Mouse (Mus musculus): ENCODE results near the gene Nsf. TPM values are rescaled to one million over a fixed set of nuclear protein-coding genes. Genes with fewer than 3 reads are reported as not detected.
"Not testable (repeated sequence)": the region's sequence is repeated elsewhere in the genome, so short reads cannot be mapped to it uniquely, and the experiment has no call there.

Nsf gene
- polyA plus RNA-seq, 1 experiment = 131 TPM

DNA sequence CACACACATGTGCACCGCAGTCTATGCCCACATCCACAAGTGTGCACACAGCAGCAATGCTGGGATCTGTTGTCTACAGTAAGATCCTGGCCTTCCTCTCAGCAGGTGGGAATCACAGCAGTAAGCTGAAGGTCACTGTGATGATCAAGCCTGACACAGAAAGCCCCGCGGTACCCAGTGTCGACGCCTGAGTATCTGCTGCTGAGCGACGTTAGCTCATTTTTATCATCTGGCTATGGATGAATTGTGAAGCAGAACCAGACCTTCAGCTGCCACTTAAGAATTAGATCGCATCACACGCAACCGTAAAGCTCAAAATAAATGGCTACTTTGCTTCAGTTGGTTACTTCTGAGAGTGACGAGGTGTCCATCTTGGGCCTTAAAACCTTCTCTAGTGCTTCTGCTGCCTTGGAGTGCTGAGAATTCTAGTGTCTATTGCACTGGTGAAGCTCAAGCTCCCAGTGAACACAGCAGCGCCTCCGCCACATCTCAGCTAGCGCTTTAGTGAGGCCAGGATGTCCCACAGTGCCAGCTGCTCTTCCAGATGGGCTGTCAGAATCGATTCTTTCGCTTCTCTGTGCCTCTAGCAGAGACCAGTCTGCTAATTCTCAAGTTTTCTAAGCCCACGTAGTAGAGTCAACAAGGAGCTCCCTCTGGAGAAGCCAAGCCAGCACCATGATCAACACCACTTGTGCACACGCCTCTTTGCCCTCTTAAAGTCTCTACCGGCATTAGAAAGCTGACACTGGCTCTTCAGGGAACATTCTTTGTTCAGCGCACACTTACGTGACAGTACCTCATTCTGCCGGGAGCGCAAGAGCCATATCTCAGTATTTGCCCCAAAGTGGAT is 63.3 kb downstream of the Nsf start:
- DNase-seq (ENCODE audit: low read depth) = peak; percentile 56

GRCm38 (mm10) chr11:103887724-103888410 is 66.0 kb downstream of the Nsf start:
- no peak for TF ChIP-seq POLR2A (IDR thresholded peaks at IDR 0.05; ENCODE audit: borderline replicate concordance, extremely low read depth, insufficient read depth, insufficient read length, poor library complexity, severe bottlenecking)
- no peak for TF ChIP-seq CTCF (IDR thresholded peaks at IDR 0.05; ENCODE audit: borderline replicate concordance, extremely low read depth, insufficient read depth, insufficient read length)
- DNase-seq (ENCODE audit: low read depth) = no peak

More for the DNA sequence above, 63.3 kb downstream of the Nsf start:
- TF ChIP-seq CTCF (IDR thresholded peaks at IDR 0.05; ENCODE audit: borderline replicate concordance, extremely low read depth, insufficient read depth, insufficient read length) (no peak), POLR2A (IDR thresholded peaks at IDR 0.05; ENCODE audit: borderline replicate concordance, extremely low read depth, insufficient read depth, insufficient read length, poor library complexity, severe bottlenecking) (no peak)

- TF ChIP-seq CTCF (IDR thresholded peaks at IDR 0.05; ENCODE audit: borderline replicate concordance, extremely low read depth, insufficient read depth, insufficient read length) (no peak), POLR2A (IDR thresholded peaks at IDR 0.05; ENCODE audit: borderline replicate concordance, extremely low read depth, insufficient read depth, insufficient read length, poor library complexity, severe bottlenecking) (no peak)
- peak; percentile 85 for DNase-seq (ENCODE audit: low read depth)
These were observed 69.0 kb downstream of the Nsf start for GRCm38 (mm10) chr11:103884749-103885383.

- no peak for DNase-seq (ENCODE audit: low read depth)
- TF ChIP-seq POLR2A (IDR thresholded peaks at IDR 0.05; ENCODE audit: borderline replicate concordance, extremely low read depth, insufficient read depth, insufficient read length, poor library complexity, severe bottlenecking) (no peak), CTCF (IDR thresholded peaks at IDR 0.05; ENCODE audit: borderline replicate concordance, extremely low read depth, insufficient read depth, insufficient read length) (no peak)
These were observed 70.1 kb downstream of the Nsf start for GRCm38 (mm10) chr11:103883793-103884192.

GRCm38 (mm10) chr11:103879476-103879875 is 74.4 kb downstream of the Nsf start:
- DNase-seq (ENCODE audit: low read depth) = not testable (repeated sequence)

GRCm38 (mm10) chr11:103878441-103878840 is 75.4 kb downstream of the Nsf start:
- TF ChIP-seq POLR2A (IDR thresholded peaks at IDR 0.05; ENCODE audit: borderline replicate concordance, extremely low read depth, insufficient read depth, insufficient read length, poor library complexity, severe bottlenecking) (no peak), CTCF (IDR thresholded peaks at IDR 0.05; ENCODE audit: borderline replicate concordance, extremely low read depth, insufficient read depth, insufficient read length) (no peak)
- no peak for DNase-seq (ENCODE audit: low read depth)

DNA sequence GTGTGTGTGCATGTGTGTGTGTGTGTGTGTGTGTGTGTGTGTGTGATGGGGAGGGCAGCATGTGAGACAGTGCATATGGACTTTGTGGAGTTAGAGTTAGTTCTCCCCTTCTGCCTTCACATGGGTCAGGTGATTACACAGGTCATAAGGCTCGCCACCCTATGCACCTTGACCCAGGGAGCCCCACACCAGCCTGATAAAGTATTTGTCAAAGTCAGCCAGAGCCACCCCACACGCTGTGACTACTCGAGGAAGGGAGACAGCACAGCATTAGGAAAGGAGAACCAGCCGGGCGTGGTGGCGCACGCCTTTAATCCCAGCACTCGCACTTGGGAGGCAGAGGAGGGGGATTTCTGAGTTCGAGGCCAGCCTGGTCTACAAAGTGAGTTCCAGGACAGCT is 83.5 kb downstream of the Nsf start:
- no peak for DNase-seq (ENCODE audit: low read depth)
- TF ChIP-seq POLR2A (IDR thresholded peaks at IDR 0.05; ENCODE audit: borderline replicate concordance, extremely low read depth, insufficient read depth, insufficient read length, poor library complexity, severe bottlenecking) = no peak
- TF ChIP-seq CTCF (IDR thresholded peaks at IDR 0.05; ENCODE audit: borderline replicate concordance, extremely low read depth, insufficient read depth, insufficient read length) = no peak

- TF ChIP-seq CTCF (IDR thresholded peaks at IDR 0.05; ENCODE audit: borderline replicate concordance, extremely low read depth, insufficient read depth, insufficient read length) = no peak
- TF ChIP-seq POLR2A (IDR thresholded peaks at IDR 0.05; ENCODE audit: borderline replicate concordance, extremely low read depth, insufficient read depth, insufficient read length, poor library complexity, severe bottlenecking) = no peak
- DNase-seq (ENCODE audit: low read depth) = no peak
These were observed 86.2 kb downstream of the Nsf start for GRCm38 (mm10) chr11:103867702-103868101.

DNA sequence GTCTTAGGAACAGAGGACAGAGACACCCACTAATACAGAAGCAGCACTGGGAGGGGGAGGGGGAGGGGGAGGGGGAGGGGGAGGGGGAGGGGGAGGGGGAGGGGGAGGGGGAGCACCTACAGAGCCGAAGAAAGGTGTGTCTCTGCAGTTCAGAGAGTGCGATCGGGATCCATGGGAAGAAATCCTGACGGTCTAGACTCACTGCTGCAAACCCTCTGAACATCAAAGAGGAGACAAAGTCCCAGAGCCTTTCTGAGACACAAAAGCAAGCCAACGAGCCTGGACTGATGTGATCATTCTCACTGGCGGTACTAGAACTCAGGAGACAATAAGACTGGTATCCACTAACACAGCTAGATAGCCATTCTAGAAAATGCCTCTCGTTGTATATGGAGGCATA is 88.5 kb downstream of the Nsf start:
- no peak for TF ChIP-seq POLR2A (IDR thresholded peaks at IDR 0.05; ENCODE audit: borderline replicate concordance, extremely low read depth, insufficient read depth, insufficient read length, poor library complexity, severe bottlenecking)
- TF ChIP-seq CTCF (IDR thresholded peaks at IDR 0.05; ENCODE audit: borderline replicate concordance, extremely low read depth, insufficient read depth, insufficient read length) = no peak
- no peak for DNase-seq (ENCODE audit: low read depth)

DNA sequence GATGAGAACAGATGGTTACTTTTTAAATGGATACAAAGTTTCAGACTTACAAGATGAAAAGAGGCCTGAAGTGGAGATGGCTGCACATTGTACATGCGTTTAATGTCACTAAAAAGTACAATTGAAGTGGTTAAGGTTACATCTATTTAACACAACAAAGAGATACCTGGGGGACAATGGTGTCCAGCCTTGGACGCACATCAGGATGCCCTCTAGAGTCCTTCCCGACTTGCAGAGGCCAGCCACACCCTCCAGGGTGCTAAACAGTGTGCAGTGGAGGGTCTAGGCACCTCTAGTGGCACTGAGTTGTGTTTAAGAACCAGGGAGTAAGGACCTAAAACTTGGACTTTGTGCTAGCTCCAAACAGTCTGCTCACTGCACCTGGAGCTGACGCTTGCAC is 89.4 kb downstream of the Nsf start:
- no peak for DNase-seq (ENCODE audit: low read depth)
- no peak for TF ChIP-seq POLR2A (IDR thresholded peaks at IDR 0.05; ENCODE audit: borderline replicate concordance, extremely low read depth, insufficient read depth, insufficient read length, poor library complexity, severe bottlenecking)
- TF ChIP-seq CTCF (IDR thresholded peaks at IDR 0.05; ENCODE audit: borderline replicate concordance, extremely low read depth, insufficient read depth, insufficient read length) = no peak

GRCm38 (mm10) chr11:103862951-103863350 is 90.9 kb downstream of the Nsf start:
- TF ChIP-seq POLR2A (IDR thresholded peaks at IDR 0.05; ENCODE audit: borderline replicate concordance, extremely low read depth, insufficient read depth, insufficient read length, poor library complexity, severe bottlenecking) (no peak), CTCF (IDR thresholded peaks at IDR 0.05; ENCODE audit: borderline replicate concordance, extremely low read depth, insufficient read depth, insufficient read length) (no peak)
- no peak for DNase-seq (ENCODE audit: low read depth)

Measured in brain, embryonic 14.5 days (tissue).